Mouse (Mus musculus) liver, adult 2 months (tissue): ENCODE measurements at regions not wholly inside any gene's neighbourhood (a gene's known extent, or its start where the extent isn't known, plus 50 kb on each side); places are given as distances from the start of the nearest gene placed in this dataset.

Source experiments
- CTCF ChIP-seq: fragments of 200-500 bp; IDR thresholded peaks from 2 replicates; pipeline ENCODE4 v1.5.1; 2011; ENCODE audit warnings: low read depth, low read length, control low read depth
- POLR2A ChIP-seq: fragments of 200-500 bp; IDR thresholded peaks from 2 replicates; pipeline ENCODE4 v1.6.1; 2011; ENCODE audit warnings: low read length, control low read depth; ENCODE audit not compliant: insufficient read depth; ENCODE audit errors: extremely low read depth

DNA sequence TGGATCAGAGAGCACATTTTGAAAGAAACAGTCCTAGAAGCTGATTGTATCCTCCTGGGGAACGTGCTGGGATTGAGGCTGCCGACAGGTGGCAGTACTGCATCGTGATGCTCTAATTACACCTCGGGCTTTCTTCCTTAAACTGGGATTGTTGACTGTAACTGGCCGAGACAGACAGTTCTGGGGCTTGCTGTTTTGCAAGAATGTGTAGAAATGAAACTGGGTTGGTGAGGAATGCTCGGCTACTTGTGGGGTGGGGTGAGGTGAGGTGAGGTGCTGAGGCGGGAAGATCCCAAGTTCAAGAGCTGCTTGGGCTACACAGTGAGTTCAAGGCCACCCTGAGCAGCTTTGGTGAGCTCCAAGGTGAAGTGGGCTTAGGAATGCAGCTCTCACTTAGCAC, 55.7 kb upstream of the Haao start:
- TF ChIP-seq CTCF = peak; percentile 87
- TF ChIP-seq POLR2A = no peak
